Mouse (Mus musculus) forebrain, embryonic 13.5 days (tissue): ENCODE results near the gene Slc35b3. TPM values are rescaled to one million over a fixed set of nuclear protein-coding genes. Genes with fewer than 3 reads are reported as not detected.

ENCODE experiments used
- ATAC-seq: fragments of 200-750 bp; cut with Nextera tagmentation; 2 replicates; pipeline ENCODE4 v1.8.0; 2017
- H3K27ac ChIP-seq: fragments of 300-500 bp; sonication (generic); 2 replicates; pipeline ENCODE4 v1.5.1; 2015; ENCODE audit warnings: inconsistent platforms, mild to moderate bottlenecking, moderate library complexity
- H3K27me3 ChIP-seq: fragments of 300-500 bp; sonication (generic); 2 replicates; pipeline ENCODE4 v1.6.1; 2015; ENCODE audit warnings: mild to moderate bottlenecking, inconsistent platforms
- H3K36me3 ChIP-seq: fragments of 300-500 bp; sonication (generic); 2 replicates; pipeline ENCODE4 v1.6.1; 2015; ENCODE audit warnings: mild to moderate bottlenecking, inconsistent platforms; ENCODE audit not compliant: poor library complexity, severe bottlenecking
- H3K4me1 ChIP-seq: fragments of 300-500 bp; sonication (generic); 2 replicates; pipeline ENCODE4 v1.6.1; 2015; ENCODE audit warnings: inconsistent platforms
- H3K4me2 ChIP-seq: fragments of 300-500 bp; sonication (generic); 2 replicates; pipeline ENCODE4 v1.6.1; 2015; ENCODE audit warnings: inconsistent platforms, mild to moderate bottlenecking, moderate library complexity
- H3K4me3 ChIP-seq: fragments of 300-500 bp; sonication (generic); 2 replicates; pipeline ENCODE4 v1.5.1; 2015; ENCODE audit warnings: mild to moderate bottlenecking, inconsistent platforms
- H3K9ac ChIP-seq: fragments of 300-500 bp; sonication (generic); 2 replicates; pipeline ENCODE4 v1.6.1; 2015; ENCODE audit warnings: mild to moderate bottlenecking, inconsistent platforms
- H3K9me3 ChIP-seq: fragments of 300-500 bp; sonication (generic); replicated peaks from 2 replicates; pipeline ENCODE4 v1.6.1; 2016; ENCODE audit warnings: inconsistent platforms
- WGBS: fragments of 180-500 bp; shearing (Covaris S2); methylation state at CpG from one replicate; pipeline ENCODE4 v1.1.7; 2015; 5-methylcytosine and 5-hydroxymethylcytosine counted together
- polyA plus RNA-seq: library from polyadenylated mRNA; unstranded; fragments of >200 nt; fragmentation: Nextera tagmentation; extraction: Ambion mirVana; gene quantifications from 2 replicates; pipeline ENCODE4 v1.2.1, GENCODE M21; 2015

The Slc35b3 gene
- 27.3 and 28.5 TPM in 2 replicates for polyA plus RNA-seq

DNA sequence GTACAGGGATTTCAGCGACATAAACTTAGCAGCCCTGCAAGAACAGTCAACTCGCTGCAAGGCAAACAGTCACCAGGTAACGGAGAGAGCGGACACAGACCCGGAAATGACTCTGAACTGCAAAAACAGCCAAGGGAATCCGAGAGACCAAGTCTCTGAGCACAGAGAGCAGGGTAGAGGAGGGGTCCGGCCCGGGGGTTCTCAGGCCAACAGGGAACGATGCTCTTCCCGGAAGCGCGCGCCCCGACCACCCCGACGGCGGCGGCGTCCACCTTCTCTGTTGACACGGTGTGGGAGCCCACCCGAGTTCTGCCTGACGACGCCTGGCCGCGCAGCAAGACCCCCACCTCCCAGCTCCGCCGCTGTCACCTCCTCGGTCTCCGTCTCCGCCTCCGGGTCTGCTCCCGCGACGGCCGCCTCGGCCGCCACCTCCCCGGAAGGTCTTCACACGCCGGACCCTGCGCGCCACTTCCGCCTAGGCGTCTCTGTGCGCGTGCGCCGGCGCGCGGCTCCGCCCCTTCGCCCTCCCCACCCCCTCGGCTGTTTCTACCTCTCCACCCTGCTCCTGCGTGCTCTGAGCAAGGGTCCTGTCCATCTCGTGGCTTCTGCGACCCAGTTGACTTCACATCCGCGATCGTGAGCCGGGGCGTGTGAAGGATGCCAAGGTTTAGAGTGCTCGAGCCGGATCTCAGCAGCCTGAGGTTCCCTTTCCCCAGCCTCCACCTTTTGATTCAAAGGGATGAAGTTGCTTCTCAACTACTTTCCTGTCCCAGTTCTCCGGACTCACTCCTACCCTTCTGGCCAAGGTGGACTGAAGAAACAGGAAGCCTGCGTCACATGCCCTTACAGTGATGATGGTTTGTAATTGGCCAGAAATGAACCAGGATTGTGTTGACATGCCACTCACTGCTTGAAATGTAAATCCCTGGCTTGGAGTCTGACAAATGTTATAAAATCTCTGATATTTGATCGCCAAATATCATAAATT, at the start of gene Slc35b3:
TSS of gene Slc35b3 (minus strand) at position 813 of the 988 bp plus-strand sequence.
- Histone ChIP-seq H3K36me3 (peaks cover 3% of the 10 kb centered on the region; the same call in 1 of the 2 replicates), H3K9ac (peak within 1 kb of the TSS; percentile 81), H3K9me3 (no peaks in the 10 kb centered on the region), H3K27ac (no peak within 1 kb of the TSS), H3K4me3 (peak within 1 kb of the TSS; percentile 84), H3K4me2 (peak within 1 kb of the TSS; percentile 74), H3K4me1 (peaks cover 21% of the 10 kb centered on the region), H3K27me3 (no peaks in the 10 kb centered on the region)
- WGBS, result 2% methylated on average over 55 of the region's 67 CpGs
- ATAC-seq, result peak; percentile 99

DNA sequence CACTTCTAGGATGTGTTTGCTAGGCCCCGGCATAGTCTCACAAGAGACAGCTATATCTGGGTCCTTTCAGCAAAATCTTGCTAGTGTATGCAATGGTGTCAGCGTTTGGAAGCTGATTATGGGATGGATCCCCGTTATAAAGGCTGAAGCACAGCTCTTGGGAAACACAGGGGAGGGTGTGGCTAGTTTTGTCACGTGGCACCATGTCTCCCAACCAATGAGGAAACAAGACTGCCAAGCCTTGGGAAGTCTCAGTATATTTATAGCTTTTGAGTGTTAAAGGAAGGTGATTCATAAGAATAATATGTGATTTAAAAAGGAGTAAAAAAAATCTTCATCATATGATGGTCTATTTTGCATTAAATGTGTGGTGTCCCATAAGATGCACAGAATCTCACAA, 49.6 kb upstream of the Slc35b3 start:
- no peak for ATAC-seq
- no peaks in the 10 kb centered on the region for H3K36me3 ChIP-seq
- no peaks in the 10 kb centered on the region for H3K9me3 ChIP-seq
- no peak overlapping the region for H3K4me3 ChIP-seq
- H3K9ac ChIP-seq, result no peak overlapping the region
- no peaks in the 10 kb centered on the region for H3K27me3 ChIP-seq
- no peak overlapping the region for H3K4me2 ChIP-seq
- no peak overlapping the region for H3K27ac ChIP-seq
- H3K4me1 ChIP-seq, result peaks cover 4% of the 10 kb centered on the region
- WGBS, result 78% methylated on average over 4 of the region's 4 CpGs

DNA sequence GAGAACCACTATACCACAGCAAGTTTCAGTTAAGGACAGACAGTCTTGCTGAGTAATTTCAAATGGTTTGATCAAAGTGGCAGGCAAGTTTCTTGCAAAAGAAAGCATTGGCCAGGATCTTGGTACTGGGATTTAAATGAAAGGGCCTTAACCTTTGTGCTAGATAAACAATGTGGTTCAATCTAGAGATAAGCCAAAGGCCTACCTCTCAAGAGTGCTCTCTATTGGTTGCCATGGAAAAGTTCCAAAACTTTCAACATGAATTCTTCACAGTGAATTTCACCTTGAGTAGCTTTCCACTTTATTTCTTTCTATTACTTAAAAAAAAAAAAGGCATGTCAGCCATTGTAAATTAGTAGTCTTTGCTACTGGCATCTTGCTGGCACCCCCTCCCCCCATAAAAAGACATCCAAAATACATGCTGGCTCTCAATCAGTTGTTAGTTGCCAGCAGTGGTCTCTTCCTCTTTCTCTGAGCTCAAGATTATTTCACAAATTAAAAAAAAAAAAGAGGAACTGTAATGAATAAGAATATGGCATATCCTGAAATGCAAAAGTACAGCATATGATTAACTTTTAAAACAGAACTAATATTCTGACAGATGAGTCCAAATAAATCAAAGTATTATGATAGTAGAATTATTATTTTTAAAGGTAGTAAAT, 42.6 kb upstream of the Slc35b3 start:
- no peaks in the 10 kb centered on the region for H3K36me3 ChIP-seq
- no peak overlapping the region for H3K4me3 ChIP-seq
- no peaks in the 10 kb centered on the region for H3K27me3 ChIP-seq
- H3K9ac ChIP-seq, result no peak overlapping the region
- no peak overlapping the region for H3K4me2 ChIP-seq
- no peak overlapping the region for H3K27ac ChIP-seq
- H3K9me3 ChIP-seq, result no peaks in the 10 kb centered on the region
- H3K4me1 ChIP-seq, result no peaks in the 10 kb centered on the region
- ATAC-seq, result no peak

DNA sequence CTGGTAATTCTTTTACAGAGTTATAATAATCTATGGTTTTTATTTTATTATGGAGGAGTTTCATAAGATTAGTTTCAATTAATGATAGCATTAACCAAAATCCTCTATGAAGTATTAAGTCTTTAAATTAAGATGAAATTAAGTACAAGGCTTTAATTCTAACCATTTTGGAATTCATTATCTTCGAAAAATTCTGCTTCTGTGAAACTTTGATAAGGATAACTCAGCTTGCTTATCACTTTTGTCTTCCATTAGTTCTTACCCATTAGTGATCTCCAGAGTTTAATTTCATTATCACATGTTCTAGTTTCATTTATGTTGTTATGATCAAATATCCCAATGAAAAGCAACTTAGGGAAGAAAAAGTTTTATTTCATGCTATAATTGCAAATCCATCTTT, 41.7 kb upstream of the Slc35b3 start:
- H3K36me3 ChIP-seq, result no peaks in the 10 kb centered on the region
- H3K4me3 ChIP-seq, result no peak overlapping the region
- H3K9ac ChIP-seq, result no peak overlapping the region
- H3K27ac ChIP-seq, result no peak overlapping the region
- no peaks in the 10 kb centered on the region for H3K27me3 ChIP-seq
- no peaks in the 10 kb centered on the region for H3K4me1 ChIP-seq
- ATAC-seq, result no peak
- no peak overlapping the region for H3K4me2 ChIP-seq
- no peaks in the 10 kb centered on the region for H3K9me3 ChIP-seq
- WGBS, result 83% methylated on average over 1 of the region's 1 CpGs

DNA sequence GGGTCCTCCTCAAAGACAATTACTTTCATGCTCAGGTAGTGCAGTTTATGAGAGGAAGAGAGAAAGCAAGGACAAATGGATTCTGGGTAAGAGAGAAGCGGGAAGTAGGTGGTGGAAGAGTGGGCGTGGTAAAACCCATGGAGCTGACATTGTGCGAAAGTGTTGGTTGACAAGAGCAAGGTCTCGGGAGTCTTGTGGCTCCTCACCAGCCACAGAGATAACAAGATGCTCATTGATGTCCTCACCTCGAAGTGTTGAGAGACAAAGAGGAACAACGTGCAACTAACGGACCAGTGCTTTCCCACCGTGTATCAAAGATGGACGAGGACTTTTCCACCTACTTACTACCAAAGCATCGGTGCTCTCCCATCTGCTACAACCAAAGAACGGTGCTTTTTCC, 40.8 kb upstream of the Slc35b3 start:
- no peaks in the 10 kb centered on the region for H3K9me3 ChIP-seq
- no peak for ATAC-seq
- no peaks in the 10 kb centered on the region for H3K36me3 ChIP-seq
- WGBS, result 94% methylated on average over 11 of the region's 11 CpGs
- no peak overlapping the region for H3K4me3 ChIP-seq
- H3K4me2 ChIP-seq, result no peak overlapping the region
- no peaks in the 10 kb centered on the region for H3K27me3 ChIP-seq
- no peak overlapping the region for H3K9ac ChIP-seq
- H3K27ac ChIP-seq, result no peak overlapping the region
- H3K4me1 ChIP-seq, result no peaks in the 10 kb centered on the region

DNA sequence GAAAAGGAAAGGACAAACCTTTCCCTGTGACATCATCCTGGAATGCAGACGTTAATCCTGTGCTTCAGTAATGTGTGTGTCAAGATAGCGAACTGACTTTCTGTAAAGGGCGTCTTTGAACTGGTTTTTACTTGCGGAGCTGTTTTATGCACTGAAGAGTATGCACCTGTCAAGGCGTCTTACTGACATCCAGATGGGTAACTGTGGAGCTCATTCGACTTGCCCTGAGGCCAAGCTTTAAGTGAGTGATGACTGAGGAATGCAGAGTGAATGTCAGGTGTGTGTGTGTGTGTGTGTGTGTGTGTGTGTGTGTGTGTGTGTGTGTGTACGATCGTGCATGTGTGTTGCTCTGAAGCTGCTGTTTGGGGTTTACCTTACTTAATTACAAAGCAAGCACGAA, 38.3 kb upstream of the Slc35b3 start:
- H3K9ac ChIP-seq, result no peak overlapping the region
- WGBS, result 78% methylated on average over 9 of the region's 9 CpGs

DNA sequence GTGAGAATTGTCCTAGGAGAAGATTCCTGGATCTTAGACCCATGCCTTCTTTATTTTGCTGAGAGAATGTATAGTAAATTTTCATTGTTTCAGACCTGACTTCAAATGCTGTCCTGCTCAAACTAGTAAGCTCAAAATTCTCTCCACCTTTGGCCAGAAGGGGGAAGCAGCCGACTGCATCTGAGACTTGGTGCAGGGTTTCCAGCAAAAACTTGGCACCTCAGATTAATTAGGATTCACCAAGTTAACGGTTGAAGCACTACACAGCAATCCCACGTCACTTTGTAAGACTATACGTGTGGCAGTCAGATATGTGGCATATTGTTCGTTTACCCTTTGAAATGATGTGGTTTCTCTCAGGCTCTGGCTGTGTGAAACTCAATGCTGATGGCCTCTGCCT, 31.9 kb upstream of the Slc35b3 start:
- Histone ChIP-seq H3K4me1 (no peaks in the 10 kb centered on the region), H3K4me2 (no peak overlapping the region), H3K27me3 (no peaks in the 10 kb centered on the region), H3K9ac (no peak overlapping the region), H3K36me3 (no peaks in the 10 kb centered on the region), H3K27ac (no peak overlapping the region), H3K4me3 (no peak overlapping the region), H3K9me3 (no peaks in the 10 kb centered on the region)
- WGBS, result 27% methylated on average over 5 of the region's 5 CpGs
- peak; percentile 51; the same call in 1 of the 2 replicates for ATAC-seq

More for the DNA sequence above, 38.3 kb upstream of the Slc35b3 start:
- Histone ChIP-seq H3K27me3 (no peaks in the 10 kb centered on the region), H3K4me3 (no peak overlapping the region), H3K4me2 (no peak overlapping the region), H3K9me3 (no peaks in the 10 kb centered on the region), H3K36me3 (no peaks in the 10 kb centered on the region), H3K27ac (no peak overlapping the region), H3K4me1 (no peaks in the 10 kb centered on the region)
- no peak for ATAC-seq

DNA sequence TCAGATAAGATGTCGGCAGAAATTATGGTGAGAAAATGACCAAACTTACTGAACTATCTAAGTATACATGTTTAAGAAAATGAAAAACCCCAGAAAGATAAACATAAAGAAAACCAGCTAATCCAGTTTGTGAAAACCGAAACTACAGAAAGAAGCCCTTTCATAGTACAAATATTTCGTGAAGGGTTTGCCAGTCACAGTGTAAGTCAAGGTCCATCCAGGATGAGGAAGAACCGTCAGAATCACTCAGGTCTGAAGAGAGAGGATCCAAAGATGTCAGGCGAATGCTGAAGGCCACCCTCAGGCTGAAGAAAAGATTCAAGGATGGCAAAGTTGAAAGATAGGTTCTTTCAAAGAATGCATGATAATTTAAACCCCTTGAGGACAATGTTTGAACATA, 23.1 kb upstream of the Slc35b3 start:
- Histone ChIP-seq H3K36me3 (no peaks in the 10 kb centered on the region), H3K9me3 (no peaks in the 10 kb centered on the region), H3K9ac (no peak overlapping the region), H3K27me3 (no peaks in the 10 kb centered on the region), H3K4me1 (no peaks in the 10 kb centered on the region), H3K4me3 (no peak overlapping the region), H3K4me2 (no peak overlapping the region), H3K27ac (no peak overlapping the region)
- no peak for ATAC-seq
- WGBS, result 89% methylated on average over 5 of the region's 5 CpGs

DNA sequence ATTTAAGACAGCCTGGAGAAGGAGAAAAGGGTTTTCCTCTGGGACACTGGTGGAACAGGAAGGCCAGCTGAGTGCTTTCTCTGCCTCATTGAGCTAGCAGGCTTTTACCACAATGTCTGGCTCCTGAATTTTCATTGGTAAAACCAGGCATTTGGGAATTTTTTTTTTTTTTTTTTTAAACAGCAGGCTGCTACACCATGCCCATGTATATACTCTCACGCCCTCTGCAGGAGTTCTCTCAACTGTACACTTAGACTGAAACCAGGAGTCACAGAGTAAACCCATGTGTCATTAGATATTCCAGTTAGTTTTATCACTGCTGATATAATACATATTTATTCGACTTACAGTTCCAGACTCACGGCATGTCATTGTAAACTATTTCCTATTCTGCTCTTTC, 20.2 kb upstream of the Slc35b3 start:
- 79% methylated on average over 3 of the region's 3 CpGs for WGBS
- no peak overlapping the region for H3K9ac ChIP-seq
- H3K36me3 ChIP-seq, result no peaks in the 10 kb centered on the region
- no peak overlapping the region for H3K4me3 ChIP-seq
- H3K9me3 ChIP-seq, result no peaks in the 10 kb centered on the region
- H3K27ac ChIP-seq, result no peak overlapping the region
- no peak for ATAC-seq
- no peak overlapping the region for H3K4me2 ChIP-seq
- no peaks in the 10 kb centered on the region for H3K27me3 ChIP-seq
- no peaks in the 10 kb centered on the region for H3K4me1 ChIP-seq

DNA sequence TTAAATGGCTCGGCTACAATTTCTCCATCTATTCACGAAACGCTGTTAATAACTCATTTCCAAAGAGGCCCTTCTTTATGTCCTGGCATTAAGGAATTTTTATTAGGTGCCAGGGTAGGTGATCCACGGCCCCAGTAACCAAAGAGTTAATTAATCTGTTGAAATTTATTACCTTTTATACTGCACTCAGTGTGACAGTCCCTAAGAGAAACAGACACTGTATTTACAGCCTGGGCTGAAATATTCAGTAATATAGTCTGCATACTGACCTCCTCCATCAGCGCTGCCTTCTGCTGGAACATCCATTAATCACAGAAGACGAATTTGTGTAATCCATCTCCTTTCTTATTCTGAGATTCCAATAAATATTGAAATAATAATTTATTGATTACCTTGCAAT, 16.3 kb upstream of the Slc35b3 start:
- no peaks in the 10 kb centered on the region for H3K36me3 ChIP-seq
- no peaks in the 10 kb centered on the region for H3K4me1 ChIP-seq
- ATAC-seq, result no peak
- no peak overlapping the region for H3K4me3 ChIP-seq
- no peak overlapping the region for H3K9ac ChIP-seq
- 79% methylated on average over 6 of the region's 6 CpGs for WGBS
- no peak overlapping the region for H3K4me2 ChIP-seq
- H3K9me3 ChIP-seq, result no peaks in the 10 kb centered on the region
- no peaks in the 10 kb centered on the region for H3K27me3 ChIP-seq
- no peak overlapping the region for H3K27ac ChIP-seq

DNA sequence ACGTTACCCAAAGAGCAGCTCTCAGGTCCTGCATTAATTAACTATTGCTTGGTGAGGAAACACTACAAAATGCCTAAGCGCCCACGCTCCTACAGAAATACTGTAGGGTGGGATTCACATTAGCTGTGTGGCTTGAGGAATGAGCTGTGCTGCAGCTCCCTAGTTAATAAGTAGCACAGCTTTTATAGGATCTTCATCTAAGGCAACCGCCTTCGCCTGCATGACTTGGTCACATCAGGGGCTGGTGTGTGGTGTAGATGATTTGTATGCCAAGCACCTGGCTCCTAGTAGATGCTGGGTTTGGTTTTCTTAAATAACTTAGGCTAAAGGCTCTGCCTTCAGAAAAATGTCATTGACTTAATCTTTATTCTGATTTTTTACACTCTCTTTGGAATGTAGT, 15.2 kb upstream of the Slc35b3 start:
- H3K27ac ChIP-seq, result no peak overlapping the region
- H3K4me2 ChIP-seq, result no peak overlapping the region
- WGBS, result 91% methylated on average over 5 of the region's 5 CpGs
- H3K27me3 ChIP-seq, result no peaks in the 10 kb centered on the region
- no peak overlapping the region for H3K4me3 ChIP-seq
- H3K9ac ChIP-seq, result no peak overlapping the region
- ATAC-seq, result no peak
- H3K36me3 ChIP-seq, result no peaks in the 10 kb centered on the region
- H3K9me3 ChIP-seq, result no peaks in the 10 kb centered on the region
- H3K4me1 ChIP-seq, result no peaks in the 10 kb centered on the region

DNA sequence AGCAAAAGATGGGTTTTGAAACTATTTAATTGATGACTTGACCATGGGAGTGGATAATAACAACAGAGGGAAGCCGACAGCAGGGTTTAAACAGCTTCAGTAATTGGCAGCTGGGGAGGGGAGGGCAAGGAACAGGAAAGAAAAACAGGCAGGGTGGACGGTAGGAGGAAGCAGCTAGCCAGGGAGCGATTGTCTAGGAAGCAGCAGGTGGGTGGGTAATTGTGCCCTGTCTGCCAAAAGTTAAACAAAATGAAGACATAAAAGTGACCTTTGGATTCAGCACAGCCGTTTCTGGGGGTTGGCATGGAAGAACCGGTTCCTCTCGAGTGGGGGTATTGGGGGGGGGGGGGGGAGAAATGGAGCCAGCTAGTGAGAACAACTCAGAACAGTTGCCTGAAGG, 11.9 kb upstream of the Slc35b3 start:
- Histone ChIP-seq H3K27ac (no peak overlapping the region), H3K36me3 (no peaks in the 10 kb centered on the region), H3K27me3 (no peaks in the 10 kb centered on the region), H3K9me3 (no peaks in the 10 kb centered on the region), H3K4me3 (no peak overlapping the region), H3K9ac (no peak overlapping the region), H3K4me2 (no peak overlapping the region), H3K4me1 (no peaks in the 10 kb centered on the region)
- no peak for ATAC-seq
- WGBS, result 2% methylated on average over 6 of the region's 6 CpGs
